Mouse (Mus musculus): Measurements from ENCODE around the gene Slc22a23.
"Not testable (repeated sequence)": the region's sequence is repeated elsewhere in the genome, so short reads cannot be mapped to it uniquely, and the experiment has no call there.

Slc22a23 gene

DNA sequence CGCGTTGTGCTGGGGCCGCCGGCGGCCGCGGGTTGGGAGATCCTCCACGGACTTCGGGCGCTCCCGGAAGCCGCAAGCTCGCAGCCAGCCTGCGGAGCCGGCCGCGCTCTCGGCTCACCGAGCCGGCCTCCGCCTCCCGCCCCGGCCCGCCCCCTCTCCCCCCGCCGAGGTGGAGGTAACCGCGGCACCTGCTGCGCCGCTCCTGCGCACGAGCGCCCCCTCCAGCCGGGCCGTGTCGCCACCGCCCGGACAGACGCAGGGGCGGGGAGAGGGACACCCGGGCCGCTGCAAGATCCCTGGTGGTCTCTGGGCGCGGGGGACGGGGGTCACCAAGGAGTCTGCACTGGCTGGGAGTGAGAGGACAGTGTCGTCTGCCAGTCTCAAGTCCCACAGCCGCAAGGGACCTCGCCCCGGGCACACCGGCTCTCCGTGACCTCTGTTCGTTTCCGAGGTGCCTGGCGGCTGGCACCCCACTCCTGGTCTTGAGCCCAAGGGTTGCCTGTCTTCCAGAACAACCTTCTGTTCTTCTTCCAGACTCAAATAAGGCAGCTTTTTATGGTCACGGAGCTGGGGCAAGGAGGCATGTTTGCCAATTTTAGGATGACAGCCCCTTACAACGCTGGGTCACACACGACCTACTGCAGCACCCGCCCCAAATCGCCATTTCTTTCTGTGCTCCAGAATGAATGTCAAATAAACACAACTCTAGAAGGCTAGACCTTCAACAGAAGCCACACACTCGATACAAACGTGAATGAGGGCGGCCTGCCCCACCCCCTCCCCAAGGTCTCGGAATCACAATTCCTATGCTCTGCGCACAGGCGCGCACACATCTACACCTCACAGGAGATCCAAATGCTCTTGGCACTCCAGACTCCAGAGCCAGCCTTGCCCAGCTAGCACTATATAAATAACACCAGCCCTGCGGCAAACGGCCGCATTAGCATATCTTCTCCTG lies at the start of gene Slc22a23:
TSS of gene Slc22a23 (minus strand) at position 55 of the 958 bp plus-strand sequence.
- in situ Hi-C loops (cut with MboI; ENCODE audit: low sequenced_read_pairs), result no loop called here

DNA sequence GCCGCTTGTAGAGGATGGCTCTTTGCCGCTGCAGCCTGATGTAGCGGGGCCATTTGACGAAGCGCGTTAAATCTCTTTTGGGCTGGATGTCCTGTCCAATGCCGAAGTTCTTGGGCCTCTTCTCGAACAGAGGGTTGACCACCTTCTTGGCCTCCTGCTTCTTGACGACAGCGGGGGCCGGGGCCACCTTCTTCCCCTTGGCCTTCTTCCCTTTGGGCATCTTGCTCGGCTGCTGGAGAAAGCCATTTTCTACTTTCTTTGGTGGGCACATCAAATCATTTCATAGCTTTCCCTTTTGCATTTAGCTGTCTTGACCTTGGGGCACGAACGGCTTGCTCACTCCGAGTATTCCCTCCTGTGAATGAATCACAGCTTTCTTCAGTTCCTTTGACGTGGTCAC lies 49.3 kb upstream of the Slc22a23 start:
- in situ Hi-C loops (cut with MboI; ENCODE audit: low sequenced_read_pairs), result not testable (repeated sequence)

DNA sequence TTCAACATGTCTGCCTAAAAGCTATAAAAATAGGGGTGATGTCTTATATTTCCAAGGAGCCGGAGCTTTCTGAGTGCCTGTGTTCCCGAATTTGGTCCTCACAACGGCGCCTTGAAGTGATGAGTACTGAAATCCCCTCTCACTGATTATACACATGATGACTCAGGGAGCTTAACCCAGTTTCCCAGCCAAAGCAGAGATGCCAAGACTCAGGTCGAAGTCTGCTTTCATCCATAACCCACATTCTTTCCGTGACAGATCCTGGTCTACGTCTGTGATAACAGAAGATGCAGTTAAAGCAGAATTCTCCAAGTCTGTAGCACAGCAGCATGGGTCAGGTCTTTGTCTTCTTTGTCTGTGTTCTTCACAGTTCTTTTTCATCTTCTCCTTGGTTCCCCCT lies 47.4 kb upstream of the Slc22a23 start:
- in situ Hi-C loops (cut with MboI; ENCODE audit: low sequenced_read_pairs), result no loop called here

DNA sequence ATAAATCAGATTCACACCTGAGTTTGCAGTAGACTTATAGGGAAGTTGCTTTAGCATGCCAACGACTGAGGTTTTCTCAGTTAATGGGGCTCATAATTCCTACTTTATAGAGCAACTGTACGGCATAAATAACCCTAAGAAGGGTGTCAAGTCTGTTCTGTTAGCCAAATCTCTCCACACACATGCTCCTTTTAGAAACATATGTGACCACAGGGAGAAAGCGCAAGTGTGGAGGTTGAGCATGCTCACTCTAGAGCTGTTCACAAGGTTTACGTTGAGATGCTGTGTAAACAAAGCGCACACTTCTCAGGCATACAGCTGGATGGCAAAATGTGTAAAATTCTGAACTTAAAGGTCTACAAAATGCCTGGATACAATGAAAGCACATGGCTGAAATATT lies 43.2 kb upstream of the Slc22a23 start:
- in situ Hi-C loops (cut with MboI; ENCODE audit: low sequenced_read_pairs), result no loop called here

DNA sequence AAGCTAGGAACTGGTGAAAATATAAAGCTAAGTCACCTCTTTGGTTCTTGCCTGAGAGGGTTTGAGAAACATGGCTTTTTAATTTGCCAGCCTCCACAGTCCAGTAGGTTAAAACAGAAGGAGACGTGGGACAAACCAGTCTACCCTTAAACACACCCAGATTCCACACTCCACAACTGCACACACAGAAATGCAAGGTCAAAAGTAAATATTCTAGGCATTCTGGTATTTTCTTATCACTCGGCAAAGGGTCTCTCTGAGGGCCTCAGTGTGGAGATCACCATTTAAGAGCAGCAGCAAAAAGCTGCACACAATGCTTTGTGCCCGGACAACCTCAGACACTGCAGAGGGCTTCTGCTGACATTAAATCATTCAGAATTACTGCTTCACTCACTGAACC lies 38.4 kb upstream of the Slc22a23 start:
- in situ Hi-C loops (cut with MboI; ENCODE audit: low sequenced_read_pairs), result no loop called here

- in situ Hi-C loops (cut with MboI; ENCODE audit: low sequenced_read_pairs), result no loop called here
Measured at GRCm38 (mm10) chr13:34378926-34379325, 33.9 kb upstream of the Slc22a23 start.

DNA sequence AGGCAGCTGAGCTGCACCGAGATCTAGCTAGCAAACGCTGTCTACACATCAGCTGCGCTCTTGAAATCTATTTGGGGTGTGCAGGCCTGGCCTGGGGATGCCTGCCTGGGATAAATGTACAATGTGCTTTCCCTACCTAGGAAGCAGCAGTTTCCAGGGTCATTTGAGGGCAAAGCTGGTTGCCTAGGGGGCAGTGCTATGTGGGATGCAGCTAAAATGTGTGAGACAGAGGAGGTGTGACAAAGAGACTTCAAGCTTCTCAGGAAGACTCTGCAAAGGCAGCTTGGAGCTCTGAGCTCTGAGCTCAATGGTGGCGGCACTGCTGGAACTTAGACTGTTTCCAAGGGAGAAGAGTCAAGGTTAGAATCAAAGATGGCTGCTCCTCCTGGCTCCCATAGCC lies 30.2 kb upstream of the Slc22a23 start:
- in situ Hi-C loops (cut with MboI; ENCODE audit: low sequenced_read_pairs), result no loop called here

- in situ Hi-C loops (cut with MboI; ENCODE audit: low sequenced_read_pairs), result no loop called here
Measured at GRCm38 (mm10) chr13:34372870-34373478, 28.0 kb upstream of the Slc22a23 start.

DNA sequence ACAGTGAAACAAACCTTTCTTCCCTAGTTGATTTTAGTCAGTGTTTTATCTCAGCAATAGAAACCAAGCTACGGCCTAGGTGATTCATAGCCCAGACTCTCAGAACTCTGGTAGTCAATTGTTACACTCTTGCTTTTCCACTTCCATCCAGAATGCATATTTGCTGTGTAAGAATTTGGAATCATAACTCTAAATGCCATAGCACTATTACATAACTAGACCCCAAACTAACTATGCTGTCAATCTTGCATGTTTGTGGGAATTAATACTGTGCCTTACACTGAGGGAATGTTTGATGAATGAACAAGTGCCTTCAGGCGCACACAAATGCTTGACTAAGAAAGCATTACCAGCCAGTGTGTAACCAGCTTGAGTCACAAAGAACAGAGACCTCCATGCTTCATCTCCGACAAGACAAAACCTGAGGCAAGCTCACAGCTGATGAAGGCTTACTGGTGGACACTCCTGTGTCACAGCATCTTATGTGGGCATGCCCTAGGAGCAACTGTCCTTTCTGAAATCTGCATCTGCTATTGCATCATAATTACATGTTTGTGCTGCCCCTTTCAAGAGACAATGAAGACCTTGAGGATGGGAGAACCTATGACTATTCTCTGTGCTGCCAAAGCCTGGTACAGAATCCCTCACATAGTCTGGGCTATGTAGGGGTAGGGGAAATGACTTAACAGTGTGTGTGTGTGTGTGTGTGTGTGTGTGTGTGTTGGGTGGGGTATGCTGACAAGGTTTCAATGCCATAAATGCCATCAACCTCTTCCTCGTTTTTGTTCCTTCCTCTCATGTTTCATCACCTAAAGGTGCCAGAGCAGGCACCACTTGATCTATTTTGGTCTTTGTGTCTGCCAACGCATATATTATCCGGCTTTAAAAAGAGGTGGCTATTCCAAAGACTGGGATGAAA lies 27.2 kb upstream of the Slc22a23 start:
- in situ Hi-C loops (cut with MboI; ENCODE audit: low sequenced_read_pairs), result no loop called here

DNA sequence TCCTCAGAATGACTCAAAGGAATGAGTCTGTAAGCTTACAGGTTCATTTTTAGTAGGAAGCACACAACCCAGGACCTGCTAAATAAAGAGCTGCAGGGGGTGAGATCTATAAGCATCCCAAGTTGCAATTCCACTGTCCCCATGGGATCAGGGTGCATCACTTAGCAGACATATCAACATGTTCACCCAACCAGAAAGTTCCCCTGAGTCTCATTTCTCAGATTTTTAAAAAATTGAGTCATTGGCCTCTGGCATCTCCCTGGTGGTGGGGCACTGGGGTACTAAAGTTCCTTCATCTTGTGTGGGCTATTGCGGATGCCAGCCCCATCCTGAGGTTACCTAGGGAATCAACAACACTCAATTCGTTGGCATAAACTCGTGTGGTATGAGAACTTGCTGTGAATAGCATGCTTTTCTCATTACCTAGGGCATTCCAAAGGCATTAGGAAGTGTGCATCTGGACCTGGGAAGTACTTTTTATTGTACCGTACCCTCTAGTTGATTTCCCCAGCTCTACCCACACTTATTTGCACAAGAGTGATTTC lies 25.4 kb upstream of the Slc22a23 start:
- in situ Hi-C loops (cut with MboI; ENCODE audit: low sequenced_read_pairs), result no loop called here

GRCm38 (mm10) chr13:34365226-34365625 lies 20.2 kb upstream of the Slc22a23 start:
- in situ Hi-C loops (cut with MboI; ENCODE audit: low sequenced_read_pairs), result no loop called here

DNA sequence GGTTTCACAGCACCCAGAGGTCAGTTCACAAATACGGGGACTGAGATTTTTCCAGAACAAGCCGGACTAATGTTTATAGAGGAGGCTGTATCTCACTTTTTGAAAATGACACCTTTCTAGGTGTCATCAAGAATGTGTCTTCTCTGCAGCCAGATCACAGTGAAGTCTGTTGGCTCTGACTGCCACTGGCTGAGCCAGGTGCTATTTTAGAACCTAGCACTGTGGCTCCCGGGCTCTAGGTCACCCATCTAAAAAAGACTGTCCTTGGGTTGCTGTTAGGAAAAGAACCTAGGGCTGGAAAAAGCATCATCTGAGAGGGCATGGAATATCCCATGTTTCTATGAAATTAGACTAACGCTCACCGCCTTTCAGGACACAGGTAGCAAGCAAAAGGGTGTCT lies 10.7 kb upstream of the Slc22a23 start:
- in situ Hi-C loops (cut with MboI; ENCODE audit: low sequenced_read_pairs), result no loop called here

GRCm38 (mm10) chr13:34354830-34355624 lies 10.0 kb upstream of the Slc22a23 start:
- in situ Hi-C loops (cut with MboI; ENCODE audit: low sequenced_read_pairs), result no loop called here

DNA sequence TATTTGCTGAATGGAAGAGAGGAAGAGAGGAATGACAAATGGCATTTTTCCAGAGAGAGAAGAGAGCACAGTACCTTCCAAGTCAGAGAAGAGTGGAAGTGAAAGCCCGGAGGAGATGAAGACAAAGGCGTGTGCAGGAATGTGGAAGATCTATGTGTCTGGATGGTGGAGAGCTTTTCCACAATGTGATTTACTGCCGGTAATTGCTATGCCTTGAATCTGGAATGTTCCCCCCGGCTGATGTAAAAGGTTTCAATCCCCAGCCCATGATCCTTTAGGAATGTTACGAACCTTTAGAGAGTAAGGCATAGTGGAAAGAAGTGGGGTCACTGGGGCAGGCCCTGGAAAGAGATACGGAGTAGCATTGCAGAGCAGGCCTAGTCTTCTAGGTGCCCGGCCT lies 8.3 kb upstream of the Slc22a23 start:
- in situ Hi-C loops (cut with MboI; ENCODE audit: low sequenced_read_pairs), result no loop called here

DNA sequence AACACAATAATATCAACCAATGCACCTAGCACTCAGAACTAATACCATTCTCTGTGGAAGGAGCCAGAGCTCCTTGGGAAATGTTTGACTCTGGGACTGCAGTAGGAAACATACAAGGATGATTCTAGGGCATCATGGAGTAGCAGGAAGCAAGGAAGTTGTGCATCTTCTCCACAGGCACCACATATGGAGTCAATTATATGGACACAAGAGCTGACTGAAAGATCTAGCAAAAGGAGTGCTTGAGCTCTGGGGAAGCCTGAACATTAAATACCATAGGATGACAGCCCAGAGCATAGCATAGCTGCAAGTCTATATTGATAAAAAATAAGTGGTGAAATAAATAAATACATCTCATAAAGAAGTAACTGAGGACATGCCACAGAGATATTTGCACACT lies 6.5 kb upstream of the Slc22a23 start:
- in situ Hi-C loops (cut with MboI; ENCODE audit: low sequenced_read_pairs), result no loop called here

- in situ Hi-C loops (cut with MboI; ENCODE audit: low sequenced_read_pairs), result no loop called here
Measured at GRCm38 (mm10) chr13:34347960-34348889, 3.2 kb upstream of the Slc22a23 start.

GRCm38 (mm10) chr13:34346748-34347147 lies 1.8 kb upstream of the Slc22a23 start:
- in situ Hi-C loops (cut with MboI; ENCODE audit: low sequenced_read_pairs), result no loop called here

DNA sequence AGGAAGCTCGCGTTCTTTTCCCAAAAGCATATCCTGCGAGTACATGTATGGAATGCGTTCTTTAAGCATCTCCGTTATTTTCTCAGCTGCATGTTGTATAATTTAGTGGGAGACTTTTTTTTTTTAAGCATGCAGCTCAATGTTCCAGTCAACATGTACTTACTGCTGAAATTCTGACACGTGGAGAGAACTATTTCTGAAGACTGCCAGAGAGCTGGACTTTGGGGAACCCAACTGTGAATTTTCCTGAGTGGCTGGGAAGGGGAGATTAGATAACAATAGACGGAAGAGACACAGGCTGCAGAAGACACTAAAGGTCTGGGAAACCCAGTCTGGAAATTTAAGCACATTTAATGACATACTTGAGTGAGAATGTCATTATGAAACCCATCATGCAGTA lies 1.3 kb upstream of the Slc22a23 start:
- in situ Hi-C loops (cut with MboI; ENCODE audit: low sequenced_read_pairs), result no loop called here
